Mouse (Mus musculus): ENCODE measurements at regions not wholly inside any gene's neighbourhood (a gene's known extent, or its start where the extent isn't known, plus 50 kb on each side); places are given as distances from the start of the nearest gene placed in this dataset.

GRCm38 (mm10) chr11:22632314-22632700 lies 120.4 kb downstream of the Tmem17 start:
- no peak for ATAC-seq (replicated peaks; ENCODE audit: insufficient number of reproducible peaks, insufficient read depth, low FRiP score, low read depth)
- Histone ChIP-seq H3K9me3 (replicated peaks) (no peaks in the 10 kb centered on the region), H3K27me3 (no peaks in the 10 kb centered on the region), H3K27ac (peak overlapping the region; percentile 20; the same call in 1 of the 2 replicates), H3K4me3 (no peak overlapping the region), H3K9ac (no peak overlapping the region), H3K4me2 (no peak overlapping the region), H3K36me3 (no peaks in the 10 kb centered on the region), H3K4me1 (replicated peaks) (peaks cover 25% of the 10 kb centered on the region)

DNA sequence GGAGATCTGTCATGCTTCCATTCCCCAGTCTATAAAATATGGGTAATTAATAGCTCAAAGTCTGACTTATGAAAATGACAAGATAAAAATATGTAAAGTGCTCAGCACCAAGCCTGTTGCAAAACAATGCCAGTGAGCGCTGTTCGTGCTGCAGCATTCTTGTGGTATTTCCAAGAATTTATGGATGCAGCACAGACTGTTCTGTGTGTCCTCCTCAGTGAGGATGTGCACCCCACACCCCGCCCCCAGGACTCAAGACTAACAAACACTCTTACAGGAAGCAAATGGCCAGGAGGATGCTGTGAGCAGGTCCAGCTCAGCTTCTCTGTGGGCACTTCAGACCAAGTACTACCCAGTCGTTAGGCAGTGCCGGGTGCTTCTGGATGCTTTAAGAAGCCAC lies 121.1 kb downstream of the Tmem17 start:
- H3K36me3 ChIP-seq = no peaks in the 10 kb centered on the region
- H3K4me2 ChIP-seq = no peak overlapping the region
- no peaks in the 10 kb centered on the region for H3K27me3 ChIP-seq
- H3K9ac ChIP-seq = no peak overlapping the region
- no peak overlapping the region for H3K4me3 ChIP-seq
- WGBS = 71% methylated on average over 5 of the region's 5 CpGs
- no peak overlapping the region for H3K27ac ChIP-seq
- H3K4me1 ChIP-seq (replicated peaks) = peaks cover 25% of the 10 kb centered on the region
- no peak for ATAC-seq (replicated peaks; ENCODE audit: insufficient number of reproducible peaks, insufficient read depth, low FRiP score, low read depth)
- H3K9me3 ChIP-seq (replicated peaks) = no peaks in the 10 kb centered on the region

DNA sequence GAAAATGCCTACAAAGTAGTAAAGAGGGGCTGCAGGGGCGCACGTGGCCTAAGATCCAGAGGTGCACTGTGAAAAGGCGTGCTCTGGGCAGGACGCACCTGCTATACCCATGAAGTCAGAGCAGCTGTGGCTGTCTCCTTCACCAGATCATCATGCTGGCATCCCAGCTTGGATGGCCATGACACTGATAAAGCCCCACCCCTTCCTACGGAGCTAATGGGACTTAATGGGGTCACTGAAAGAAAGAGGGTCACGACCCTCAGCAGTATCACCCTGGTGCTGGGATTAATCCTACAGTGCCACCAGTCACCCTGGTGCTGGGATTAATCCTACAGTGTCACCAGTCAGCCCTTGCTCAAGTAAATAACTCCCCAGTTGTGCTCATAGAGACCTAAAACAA lies 122.1 kb downstream of the Tmem17 start:
- Histone ChIP-seq H3K27ac (no peak overlapping the region), H3K27me3 (no peaks in the 10 kb centered on the region), H3K4me2 (no peak overlapping the region), H3K4me1 (replicated peaks) (peaks cover 20% of the 10 kb centered on the region), H3K36me3 (no peaks in the 10 kb centered on the region), H3K9me3 (replicated peaks) (no peaks in the 10 kb centered on the region), H3K9ac (no peak overlapping the region), H3K4me3 (no peak overlapping the region)
- 66% methylated on average over 6 of the region's 6 CpGs for WGBS
- no peak for ATAC-seq (replicated peaks; ENCODE audit: insufficient number of reproducible peaks, insufficient read depth, low FRiP score, low read depth)

DNA sequence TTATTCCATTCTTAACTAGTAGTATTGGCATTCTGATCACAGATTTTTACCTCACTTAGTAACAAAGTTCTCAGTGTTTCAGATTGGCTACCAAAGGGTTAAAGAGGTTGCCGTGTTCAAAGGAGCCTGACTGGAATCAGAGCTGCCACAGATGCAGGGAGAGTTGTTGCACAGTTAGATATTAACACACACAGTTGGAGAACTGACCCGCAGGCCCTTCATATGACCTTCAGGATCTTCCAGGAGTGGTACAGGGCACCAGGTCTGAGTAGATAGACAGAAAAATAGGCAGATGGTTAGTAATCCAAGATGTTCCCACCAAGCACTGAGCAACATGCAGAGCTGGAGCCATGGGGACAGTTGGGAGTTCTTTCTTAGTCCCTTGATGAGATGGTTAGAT lies 123.1 kb downstream of the Tmem17 start:
- 41% methylated on average over 2 of the region's 2 CpGs for WGBS
- peaks cover 10% of the 10 kb centered on the region for H3K4me1 ChIP-seq (replicated peaks)
- H3K9me3 ChIP-seq (replicated peaks) = no peaks in the 10 kb centered on the region
- no peak overlapping the region for H3K27ac ChIP-seq
- H3K36me3 ChIP-seq = no peaks in the 10 kb centered on the region
- H3K9ac ChIP-seq = no peak overlapping the region
- H3K27me3 ChIP-seq = no peaks in the 10 kb centered on the region
- no peak for ATAC-seq (replicated peaks; ENCODE audit: insufficient number of reproducible peaks, insufficient read depth, low FRiP score, low read depth)
- no peak overlapping the region for H3K4me2 ChIP-seq
- no peak overlapping the region for H3K4me3 ChIP-seq

DNA sequence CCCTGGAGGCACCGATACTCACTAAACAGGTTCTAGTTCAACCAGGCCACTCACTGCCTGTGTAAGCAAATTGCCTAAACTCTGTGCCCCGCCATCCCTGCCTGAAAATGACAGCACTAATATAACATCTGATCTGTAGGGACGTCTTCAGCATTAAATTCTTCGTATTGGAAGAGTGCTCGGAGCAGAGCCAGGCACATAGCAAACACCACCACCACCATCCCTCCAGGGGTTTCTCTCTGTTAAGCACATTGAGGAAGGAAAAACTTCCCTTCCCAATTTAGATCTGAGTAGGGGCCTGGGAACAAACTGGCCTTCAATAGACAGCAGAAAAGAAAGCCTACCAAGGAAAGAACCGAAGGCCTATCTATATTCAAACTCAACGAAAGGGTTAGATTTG lies 124.4 kb downstream of the Tmem17 start:
- Histone ChIP-seq H3K36me3 (no peaks in the 10 kb centered on the region), H3K4me3 (no peak overlapping the region), H3K27me3 (no peaks in the 10 kb centered on the region), H3K4me1 (replicated peaks) (peaks cover 8% of the 10 kb centered on the region), H3K4me2 (no peak overlapping the region), H3K27ac (no peak overlapping the region), H3K9ac (no peak overlapping the region), H3K9me3 (replicated peaks) (no peaks in the 10 kb centered on the region)
- no peak for ATAC-seq (replicated peaks; ENCODE audit: insufficient number of reproducible peaks, insufficient read depth, low FRiP score, low read depth)
- 71% methylated on average over 7 of the region's 7 CpGs for WGBS

- H3K27ac ChIP-seq = no peak overlapping the region
- H3K4me3 ChIP-seq = no peak overlapping the region
- no peak for ATAC-seq (replicated peaks; ENCODE audit: insufficient number of reproducible peaks, insufficient read depth, low FRiP score, low read depth)
- H3K4me1 ChIP-seq (replicated peaks) = peaks cover 4% of the 10 kb centered on the region
- no peaks in the 10 kb centered on the region for H3K27me3 ChIP-seq
- no peak overlapping the region for H3K9ac ChIP-seq
- H3K4me2 ChIP-seq = no peak overlapping the region
- 71% methylated on average over 9 of the region's 9 CpGs for WGBS
- no peaks in the 10 kb centered on the region for H3K36me3 ChIP-seq
- no peaks in the 10 kb centered on the region for H3K9me3 ChIP-seq (replicated peaks)
Measured at GRCm38 (mm10) chr11:22636761-22637557, 125.1 kb downstream of the Tmem17 start.

- no peak overlapping the region for H3K4me3 ChIP-seq
- H3K27me3 ChIP-seq = no peaks in the 10 kb centered on the region
- H3K27ac ChIP-seq = no peak overlapping the region
- WGBS = 79% methylated on average over 6 of the region's 6 CpGs
- no peak overlapping the region for H3K4me2 ChIP-seq
- H3K36me3 ChIP-seq = no peaks in the 10 kb centered on the region
- H3K9ac ChIP-seq = no peak overlapping the region
- no peak for ATAC-seq (replicated peaks; ENCODE audit: insufficient number of reproducible peaks, insufficient read depth, low FRiP score, low read depth)
- no peaks in the 10 kb centered on the region for H3K4me1 ChIP-seq (replicated peaks)
- H3K9me3 ChIP-seq (replicated peaks) = no peaks in the 10 kb centered on the region
Measured at GRCm38 (mm10) chr11:22638171-22638570, 126.3 kb downstream of the Tmem17 start.

DNA sequence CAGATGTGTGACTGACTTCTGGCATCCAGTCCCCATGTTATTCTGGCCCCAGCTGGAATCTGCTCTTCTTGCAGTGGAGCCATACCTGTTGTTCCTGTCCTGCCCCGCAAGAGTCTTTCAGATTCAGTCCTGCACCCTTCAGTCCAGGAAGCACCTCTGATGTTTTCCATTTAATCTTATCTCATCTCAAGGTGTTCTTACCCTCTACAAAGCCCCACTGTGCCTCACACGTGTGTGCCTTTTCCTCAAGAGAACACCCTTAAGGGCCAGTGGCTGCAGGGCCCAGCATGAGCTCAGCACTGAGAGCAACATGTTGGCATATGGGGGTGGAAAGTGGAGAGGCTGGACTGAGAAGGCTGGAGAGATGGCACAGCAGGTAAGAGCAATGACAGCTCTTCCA lies 126.8 kb downstream of the Tmem17 start:
- H3K4me1 ChIP-seq (replicated peaks) = no peaks in the 10 kb centered on the region
- no peak overlapping the region for H3K27ac ChIP-seq
- H3K4me3 ChIP-seq = no peak overlapping the region
- H3K9me3 ChIP-seq (replicated peaks) = no peaks in the 10 kb centered on the region
- no peak overlapping the region for H3K9ac ChIP-seq
- no peak overlapping the region for H3K4me2 ChIP-seq
- H3K36me3 ChIP-seq = no peaks in the 10 kb centered on the region
- WGBS = 56% methylated on average over 2 of the region's 2 CpGs
- no peak for ATAC-seq (replicated peaks; ENCODE audit: insufficient number of reproducible peaks, insufficient read depth, low FRiP score, low read depth)
- no peaks in the 10 kb centered on the region for H3K27me3 ChIP-seq

DNA sequence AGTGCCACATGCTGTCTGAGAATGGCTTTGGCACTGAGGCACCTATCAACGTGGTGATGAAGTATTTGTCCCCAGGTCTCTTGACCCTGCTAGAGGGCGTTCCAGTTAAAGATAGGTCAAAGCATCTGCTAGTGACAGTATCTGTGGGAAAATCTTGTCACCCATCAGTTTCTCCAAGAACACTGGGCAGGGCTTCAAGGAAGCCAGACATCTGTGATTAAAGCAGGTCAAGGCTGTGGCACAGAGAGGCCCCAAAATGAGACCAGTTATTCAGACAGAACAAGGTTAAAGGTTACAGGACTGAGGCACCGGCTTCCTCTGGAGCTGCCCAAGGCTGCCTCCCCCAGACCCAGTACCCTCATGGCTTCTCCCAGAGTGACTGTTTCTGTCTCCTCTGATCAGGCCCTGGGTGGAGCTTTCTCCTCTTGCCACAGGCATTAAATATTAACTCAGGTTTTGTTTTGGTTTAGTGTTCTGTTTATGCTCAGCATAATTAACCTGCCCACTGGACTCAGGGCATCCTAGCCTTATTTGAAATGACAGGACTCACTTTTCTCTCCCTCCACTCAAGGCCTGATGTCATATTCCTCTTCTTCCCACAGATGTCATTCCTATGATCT lies 128.6 kb downstream of the Tmem17 start:
- Histone ChIP-seq H3K9ac (no peak overlapping the region), H3K36me3 (no peaks in the 10 kb centered on the region), H3K4me2 (no peak overlapping the region), H3K4me1 (replicated peaks) (no peaks in the 10 kb centered on the region), H3K9me3 (replicated peaks) (no peaks in the 10 kb centered on the region), H3K4me3 (no peak overlapping the region), H3K27me3 (no peaks in the 10 kb centered on the region), H3K27ac (no peak overlapping the region)
- WGBS = 27% methylated on average over 3 of the region's 3 CpGs
- no peak for ATAC-seq (replicated peaks; ENCODE audit: insufficient number of reproducible peaks, insufficient read depth, low FRiP score, low read depth)

- Histone ChIP-seq H3K27ac (no peak overlapping the region), H3K9ac (no peak overlapping the region), H3K36me3 (no peaks in the 10 kb centered on the region), H3K4me2 (no peak overlapping the region), H3K4me1 (replicated peaks) (peaks cover 5% of the 10 kb centered on the region; the same call in 1 of the 2 replicates), H3K27me3 (no peaks in the 10 kb centered on the region), H3K4me3 (no peak overlapping the region), H3K9me3 (replicated peaks) (no peaks in the 10 kb centered on the region)
- ATAC-seq (replicated peaks; ENCODE audit: insufficient number of reproducible peaks, insufficient read depth, low FRiP score, low read depth) = no peak
- 68% methylated on average over 1 of the region's 1 CpGs for WGBS
Measured at GRCm38 (mm10) chr11:22641450-22641849, 129.6 kb downstream of the Tmem17 start.

GRCm38 (mm10) chr11:22644010-22644625 lies 132.2 kb downstream of the Tmem17 start:
- Histone ChIP-seq H3K4me3 (no peak overlapping the region), H3K4me1 (replicated peaks) (peaks cover 5% of the 10 kb centered on the region; the same call in 1 of the 2 replicates), H3K4me2 (no peak overlapping the region), H3K9me3 (replicated peaks) (no peaks in the 10 kb centered on the region), H3K27me3 (no peaks in the 10 kb centered on the region), H3K27ac (no peak overlapping the region), H3K36me3 (no peaks in the 10 kb centered on the region), H3K9ac (no peak overlapping the region)
- 52% methylated on average over 3 of the region's 3 CpGs for WGBS
- 0 out of 2 replicates have a peak, but pooled peaks have one; percentile 55 for ATAC-seq (replicated peaks; ENCODE audit: insufficient number of reproducible peaks, insufficient read depth, low FRiP score, low read depth)

All from heart, embryonic 15.5 days (tissue).